Mouse (Mus musculus) olfactory bulb, adult 2 months (tissue): ENCODE data around the gene Ube4a. TPM values are rescaled to one million over a fixed set of nuclear protein-coding genes. Genes with fewer than 3 reads are reported as not detected.

ENCODE experiments used
- H3K27ac ChIP-seq: fragments of 200-500 bp; 2 replicates; pipeline ENCODE4 v1.5.1; 2012; ENCODE audit warnings: low read depth, low read length; ENCODE audit not compliant: insufficient read depth
- H3K4me1 ChIP-seq: fragments of 200-500 bp; 2 replicates; pipeline ENCODE4 v1.6.1; 2012; ENCODE audit warnings: low read length; ENCODE audit not compliant: control insufficient read depth, insufficient read depth
- H3K4me3 ChIP-seq: fragments of 200-500 bp; 2 replicates; pipeline ENCODE4 v1.5.1; 2012; ENCODE audit warnings: mild to moderate bottlenecking, low read depth, low read length, moderate library complexity; ENCODE audit not compliant: insufficient read depth
- CTCF ChIP-seq: fragments of 200-500 bp; IDR thresholded peaks from 2 replicates; pipeline ENCODE4 v1.5.1; 2012; ENCODE audit warnings: low read depth, mild to moderate bottlenecking, low read length, moderate library complexity; ENCODE audit not compliant: insufficient read depth
- POLR2A ChIP-seq: fragments of 200-500 bp; IDR thresholded peaks from 2 replicates; pipeline ENCODE4 v1.6.1; 2012; ENCODE audit warnings: mild to moderate bottlenecking, low read depth, low read length, moderate library complexity; ENCODE audit not compliant: insufficient read depth
- WGBS: fragments of 180-500 bp; shearing (Covaris S2); methylation state at CpG from one replicate; pipeline ENCODE4 v1.1.7; 2018; 5-methylcytosine and 5-hydroxymethylcytosine counted together
- polyA plus RNA-seq: library from polyadenylated mRNA; stranded (reverse); fragments of >200 nt; gene quantifications from 2 replicates; pipeline ENCODE4 v1.2.4, GENCODE M21; 2012; ENCODE audit warnings: low replicate concordance; ENCODE audit not compliant: missing spikeins, insufficient read depth, insufficient read length

Gene Ube4a
- polyA plus RNA-seq, result not detected in 2 replicates

GRCm38 (mm10) chr9:44965126-44965832 is at the start of gene Ube4a:
TSS of gene Ube4a (minus strand) at chr9:44965600.
- Histone ChIP-seq H3K4me3 (peak within 1 kb of the TSS; percentile 78), H3K4me1 (no peaks in the 10 kb centered on the region), H3K27ac (peak within 1 kb of the TSS; percentile 6; the same call in 1 of the 2 replicates)
- WGBS, result under 1% methylated on average over 39 of the region's 39 CpGs
- TF ChIP-seq CTCF (no peak), POLR2A (peak; percentile 71)

- no peak for TF ChIP-seq CTCF
- TF ChIP-seq POLR2A, result no peak
- no peak overlapping the region for H3K27ac ChIP-seq
- WGBS, result 41% methylated on average over 2 of the region's 2 CpGs
- no peaks in the 10 kb centered on the region for H3K4me1 ChIP-seq
- no peak overlapping the region for H3K4me3 ChIP-seq
These were observed 49.5 kb upstream of the Ube4a start for GRCm38 (mm10) chr9:45014879-45015278.

- Histone ChIP-seq H3K4me3 (no peak overlapping the region), H3K27ac (no peak overlapping the region), H3K4me1 (no peaks in the 10 kb centered on the region)
- 59% methylated on average over 6 of the region's 6 CpGs for WGBS
- no peak for TF ChIP-seq CTCF
- no peak for TF ChIP-seq POLR2A
These were observed 45.9 kb upstream of the Ube4a start for GRCm38 (mm10) chr9:45011291-45011690.

GRCm38 (mm10) chr9:45010461-45010860 is 45.1 kb upstream of the Ube4a start:
- Histone ChIP-seq H3K4me1 (no peaks in the 10 kb centered on the region), H3K4me3 (no peak overlapping the region), H3K27ac (no peak overlapping the region)
- WGBS, result 73% methylated on average over 4 of the region's 4 CpGs
- TF ChIP-seq CTCF (no peak), POLR2A (no peak)

- whole genome bisulfite sequencing, result 81% methylated on average over 19 of the region's 19 CpGs
- Histone ChIP-seq H3K4me3 (no peak within 1 kb of the TSS), H3K4me1 (no peaks in the 10 kb centered on the region), H3K27ac (no peak within 1 kb of the TSS; the same call in 1 of the 2 replicates)
- TF ChIP-seq POLR2A (no peak), CTCF (no peak)
These were observed 44.0 kb upstream of the Ube4a start, which contains the start of gene Cd3e for GRCm38 (mm10) chr9:45009180-45010078. TSS of gene Cd3e (minus strand) at chr9:45009627.

- WGBS, result 82% methylated on average over 4 of the region's 4 CpGs
- Histone ChIP-seq H3K4me3 (no peak overlapping the region), H3K4me1 (no peaks in the 10 kb centered on the region), H3K27ac (no peak overlapping the region)
- TF ChIP-seq CTCF, result no peak
- TF ChIP-seq POLR2A, result no peak
These were observed 42.9 kb upstream of the Ube4a start for GRCm38 (mm10) chr9:45008342-45008741.

GRCm38 (mm10) chr9:45007404-45007803 is 42.0 kb upstream of the Ube4a start:
- no peak for TF ChIP-seq POLR2A
- Histone ChIP-seq H3K27ac (no peak overlapping the region), H3K4me3 (no peak overlapping the region), H3K4me1 (no peaks in the 10 kb centered on the region)
- WGBS, result 79% methylated on average over 12 of the region's 12 CpGs

GRCm38 (mm10) chr9:45000249-45000648 is 34.8 kb upstream of the Ube4a start:
- WGBS, result 78% methylated on average over 3 of the region's 3 CpGs
- no peak overlapping the region for H3K4me3 ChIP-seq
- H3K4me1 ChIP-seq, result no peaks in the 10 kb centered on the region
- TF ChIP-seq POLR2A (no peak), CTCF (no peak)
- no peak overlapping the region for H3K27ac ChIP-seq

GRCm38 (mm10) chr9:44999776-45000175 is 34.4 kb upstream of the Ube4a start:
- WGBS, result 80% methylated on average over 5 of the region's 5 CpGs
- no peaks in the 10 kb centered on the region for H3K4me1 ChIP-seq
- TF ChIP-seq CTCF (no peak), POLR2A (no peak)
- H3K27ac ChIP-seq, result no peak overlapping the region
- H3K4me3 ChIP-seq, result no peak overlapping the region
